Mouse (Mus musculus) hindlimb bud, embryonic 11.5 days (tissue): ENCODE data around the gene Swi5.

Experiments used
- DNase-seq: peaks from one replicate; pipeline ENCODE4 v3.0.0-alpha.2; 2012; ENCODE audit warnings: low read depth, low spot score; ENCODE audit errors: extremely low spot score

Swi5 gene

DNA sequence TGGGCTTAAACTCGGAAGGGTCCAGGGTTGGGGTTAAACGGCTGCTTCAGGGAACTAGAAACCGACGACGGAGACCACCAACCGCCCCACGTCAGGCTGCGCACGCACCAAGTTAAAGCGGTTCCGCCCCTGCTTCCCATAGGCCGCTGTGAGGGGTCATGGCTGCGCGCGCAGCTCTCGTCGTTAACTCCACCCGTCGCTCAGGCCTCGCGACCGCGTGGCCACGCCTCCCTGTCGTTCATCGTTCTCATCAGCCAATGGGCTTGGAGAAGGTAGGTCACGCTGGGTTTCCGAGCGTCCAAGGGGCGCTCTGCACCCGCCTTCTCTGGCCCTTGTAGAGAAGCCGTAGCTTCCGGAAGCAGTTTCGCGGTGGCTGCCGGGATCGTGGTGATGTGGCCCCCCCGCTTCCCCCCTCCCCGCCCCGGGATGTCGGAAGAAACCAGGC is at the start of gene Swi5:
Swi5 (minus strand) TSS at position 153 of the 445 bp plus-strand sequence.
- peak; percentile 99 for DNase-seq

GRCm38 (mm10) chr2:32335888-32336287 is 48.0 kb upstream of the Swi5 start:
- DNase-seq, result no peak

GRCm38 (mm10) chr2:32332159-32332558 is 44.3 kb upstream of the Swi5 start:
- no peak for DNase-seq

DNA sequence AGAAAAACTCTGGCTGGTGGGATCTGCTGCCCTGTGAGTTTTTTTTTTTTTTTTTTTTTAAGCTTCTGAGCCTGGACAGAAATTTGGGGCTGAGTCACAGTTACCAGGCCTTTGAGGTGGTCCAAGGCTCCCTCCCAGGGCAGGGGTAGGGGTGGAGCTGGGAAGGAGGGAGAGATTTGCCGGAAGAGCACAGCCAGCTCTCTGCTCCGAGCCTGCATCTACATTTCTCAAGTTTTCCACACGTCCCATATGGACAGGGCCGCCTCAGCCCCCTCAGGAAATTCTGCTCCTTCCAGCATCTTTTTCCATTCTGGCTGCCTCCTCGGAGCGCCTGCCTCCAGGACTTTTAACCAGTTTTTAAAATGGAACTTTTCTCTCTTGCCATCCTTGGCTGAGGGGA is 41.7 kb upstream of the Swi5 start:
- no peak for DNase-seq

GRCm38 (mm10) chr2:32328911-32329460 is 41.1 kb upstream of the Swi5 start:
- DNase-seq, result no peak

DNA sequence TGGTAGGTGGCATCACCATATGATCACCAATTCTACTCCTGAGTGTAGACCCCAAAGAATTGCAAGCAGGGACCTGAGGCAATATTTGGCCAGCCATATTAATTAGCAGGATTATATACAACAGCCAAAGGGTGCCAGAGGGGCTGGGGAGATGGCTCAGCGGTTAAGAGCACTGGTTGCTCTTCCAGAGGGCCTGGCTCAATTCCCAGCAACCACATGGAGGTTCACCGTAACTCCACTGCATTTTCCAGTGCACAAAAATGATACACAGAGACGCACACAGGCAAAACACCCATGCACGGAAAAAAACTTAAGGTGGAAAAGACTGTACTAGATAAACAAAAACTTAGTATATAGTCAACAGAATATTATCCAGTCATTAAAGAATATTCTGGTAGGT is 39.3 kb upstream of the Swi5 start:
- no peak for DNase-seq

GRCm38 (mm10) chr2:32325342-32325741 is 37.5 kb upstream of the Swi5 start:
- DNase-seq, result no peak

- DNase-seq, result no peak
Measured at GRCm38 (mm10) chr2:32324322-32324721, 36.4 kb upstream of the Swi5 start.

DNA sequence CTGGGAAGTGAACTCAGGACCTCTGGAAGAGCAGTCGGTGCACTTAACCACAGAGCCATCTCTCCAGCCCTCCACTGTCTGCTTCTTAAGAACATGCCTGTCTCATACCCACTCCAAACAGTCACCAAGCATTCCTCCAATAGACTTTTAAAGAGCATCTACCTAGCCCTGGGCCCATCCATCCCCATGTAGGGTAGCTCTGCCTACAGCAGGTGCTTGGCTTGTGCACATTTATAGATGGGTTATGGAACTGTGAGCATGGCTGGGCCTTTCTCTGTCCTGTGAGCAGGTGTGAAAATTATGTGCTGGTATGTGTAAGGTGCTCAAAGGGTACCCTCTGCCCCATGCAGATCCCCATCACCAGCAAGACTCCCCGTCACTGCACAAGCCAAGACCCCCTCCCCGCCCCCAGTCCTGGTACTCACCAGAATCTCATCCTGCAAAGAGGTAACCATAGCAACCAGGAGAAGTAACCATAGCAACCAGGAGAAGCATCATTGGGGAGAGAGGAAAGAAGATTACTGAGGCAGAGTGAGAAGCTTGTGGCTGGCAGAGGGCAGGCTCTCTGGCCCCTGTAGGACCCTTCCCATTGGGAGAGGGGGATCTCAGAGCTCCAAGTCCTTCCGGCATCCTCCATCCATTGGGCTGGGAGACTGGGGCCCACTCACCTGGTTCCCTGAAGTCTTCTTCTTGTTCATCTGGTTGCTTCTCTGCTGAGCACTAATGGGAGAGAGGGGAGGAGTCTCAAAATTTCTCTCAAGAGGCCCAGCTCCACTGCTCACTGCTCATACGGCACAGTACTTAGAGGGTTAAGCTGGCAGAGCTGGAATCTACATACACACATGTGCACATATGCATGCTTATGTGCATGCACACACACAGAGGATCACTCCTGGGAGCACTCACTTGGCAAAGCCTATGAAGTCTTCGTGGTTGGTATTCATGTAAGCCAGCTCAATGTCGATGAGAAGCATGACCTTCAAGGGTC is 35.2 kb upstream of the Swi5 start:
- no peak for DNase-seq

DNA sequence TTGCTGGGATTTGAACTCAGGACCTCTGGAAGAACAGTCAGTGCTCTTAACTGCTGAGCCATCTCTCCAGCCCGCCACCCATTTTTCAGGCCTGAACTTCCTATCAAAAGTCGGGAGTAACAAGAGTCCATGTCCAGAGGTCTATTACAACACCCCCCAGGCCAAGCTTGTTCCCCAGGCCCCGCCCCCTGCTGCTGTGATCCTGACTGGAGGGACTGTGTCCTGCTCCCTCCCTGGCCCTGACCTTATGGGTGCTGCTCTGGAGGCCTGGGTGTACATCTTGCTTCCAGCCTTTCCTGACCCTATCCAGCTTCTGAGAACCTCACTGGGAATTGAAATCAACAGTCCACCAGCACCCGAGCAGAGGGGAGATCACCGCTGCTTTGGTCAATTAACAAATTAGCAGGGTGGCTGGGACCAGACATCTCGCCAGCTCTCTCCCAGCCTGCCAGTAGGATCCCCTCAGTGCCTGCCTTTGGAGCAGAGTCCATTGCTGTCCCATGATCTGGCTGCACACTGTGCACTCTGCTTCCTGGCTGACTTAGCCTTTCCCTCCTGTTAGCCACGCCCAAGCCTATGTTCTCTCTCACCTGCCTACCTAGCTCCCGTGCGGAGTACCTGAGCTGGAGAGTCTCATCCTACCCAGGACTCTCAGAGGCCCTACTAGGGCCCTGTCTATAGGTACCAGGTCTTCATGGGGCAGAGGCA is 33.9 kb upstream of the Swi5 start:
- no peak for DNase-seq

- DNase-seq, result no peak
Measured at GRCm38 (mm10) chr2:32320721-32321120, 32.8 kb upstream of the Swi5 start.

- peak; percentile 78 for DNase-seq
Measured at GRCm38 (mm10) chr2:32319586-32320580, 32.0 kb upstream of the Swi5 start.

DNA sequence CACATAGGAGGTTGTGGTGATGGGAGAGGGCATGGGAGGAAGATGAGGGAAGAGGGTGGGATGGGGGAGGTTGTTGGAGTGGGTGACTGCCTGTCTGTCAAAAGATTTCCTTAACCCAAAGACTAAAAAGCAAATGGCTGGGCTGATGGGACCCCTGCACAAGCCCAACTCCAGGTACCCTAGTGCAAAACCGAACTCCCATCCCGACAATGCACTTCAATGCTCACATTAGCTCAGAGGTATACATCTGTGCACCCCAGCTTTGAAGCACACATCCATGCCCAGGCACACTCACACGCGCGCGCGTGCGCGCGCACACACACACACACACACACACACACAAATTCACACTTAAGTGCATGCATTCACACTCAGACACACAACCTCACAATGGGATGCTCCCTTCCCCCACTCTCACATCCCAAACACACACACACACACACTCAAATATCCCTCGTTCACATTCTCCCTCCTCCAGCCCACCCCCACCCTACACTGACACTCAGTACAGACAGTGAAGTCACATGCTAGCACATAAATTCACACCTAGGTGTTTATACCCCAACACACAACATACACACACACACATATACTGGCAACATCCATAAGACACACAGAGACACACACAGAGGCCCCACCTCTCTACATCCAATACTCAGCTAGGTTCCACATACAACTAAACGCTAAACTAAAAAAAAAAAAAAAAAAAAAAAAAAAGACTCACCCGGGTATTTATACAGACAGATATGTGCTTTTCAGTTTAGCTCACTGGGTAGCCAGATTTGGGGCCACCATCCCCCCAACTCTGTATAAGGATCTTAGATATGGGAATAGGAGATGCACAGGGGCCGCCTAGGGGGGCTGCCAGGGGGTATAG is 31.1 kb upstream of the Swi5 start:
- DNase-seq, result peak; percentile 41

DNA sequence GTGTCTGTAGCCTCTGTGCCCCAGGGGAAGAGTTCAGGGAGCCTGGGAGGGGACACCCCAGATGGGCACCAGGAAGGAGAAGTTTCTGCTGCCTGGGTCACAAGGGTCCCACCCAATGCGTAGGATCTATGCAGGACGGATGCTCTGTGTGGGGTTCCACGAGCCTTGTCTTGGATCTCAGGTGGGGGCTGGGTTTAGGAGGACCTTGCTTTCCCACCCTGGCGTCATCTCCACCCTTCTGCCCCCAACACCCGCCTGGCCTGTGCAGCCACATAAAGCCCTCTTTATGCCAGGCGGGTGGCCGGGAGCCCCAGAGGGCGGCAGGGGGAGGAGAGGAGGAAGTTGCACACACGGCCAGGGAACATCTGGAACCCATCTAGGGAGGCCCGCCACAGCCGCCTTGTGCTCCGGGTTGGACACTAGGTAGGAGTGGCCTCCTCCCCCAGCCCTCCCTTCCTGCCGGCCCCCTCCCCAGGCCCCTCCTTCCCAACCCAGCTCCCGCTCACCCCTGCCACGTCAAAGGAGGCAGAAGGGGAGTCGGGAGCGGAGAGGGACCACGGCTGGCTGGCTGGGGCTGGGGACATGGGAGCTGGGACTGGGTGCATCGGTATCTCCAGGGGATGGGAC is 30.0 kb upstream of the Swi5 start:
- peak; percentile 74 for DNase-seq

DNA sequence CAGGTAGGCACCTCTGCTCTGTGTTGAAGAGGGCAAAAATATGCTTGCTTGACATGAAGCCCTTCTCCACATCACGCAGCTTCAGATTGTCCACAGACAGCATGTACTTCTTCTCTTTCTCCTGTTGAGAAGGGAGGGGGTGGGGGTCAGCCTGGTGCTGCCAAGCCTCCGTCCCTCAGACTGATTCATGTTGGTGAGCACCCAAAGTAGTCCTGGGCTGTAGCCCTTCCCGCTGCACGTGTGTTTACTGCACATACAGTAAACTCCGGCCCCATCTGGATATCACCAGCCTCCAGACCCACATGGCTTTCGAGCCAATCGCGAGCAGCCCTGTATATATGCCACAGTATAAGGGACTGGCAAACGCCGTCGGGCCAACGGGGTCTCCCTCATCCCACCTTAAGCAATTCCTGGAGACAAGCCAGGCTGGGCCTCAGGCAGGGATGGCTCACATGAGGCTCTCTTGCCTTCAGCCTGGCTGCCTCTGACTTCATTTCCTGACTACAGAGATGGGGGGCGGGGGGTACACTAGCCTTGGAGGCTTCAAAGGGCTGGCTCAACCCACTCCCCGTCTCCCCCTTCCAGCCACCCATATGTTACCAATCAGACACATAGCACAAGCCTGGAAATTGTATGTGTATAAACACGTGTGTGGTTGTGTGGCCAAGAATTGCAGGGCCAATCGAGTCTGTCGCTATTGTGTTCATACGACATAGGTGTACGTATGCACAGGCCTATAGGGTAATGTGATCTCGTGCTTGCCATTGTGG is 29.2 kb upstream of the Swi5 start:
- peak; percentile 73 for DNase-seq

- DNase-seq, result no peak
Measured at GRCm38 (mm10) chr2:32315751-32316150, 27.9 kb upstream of the Swi5 start.

- no peak for DNase-seq
Measured at GRCm38 (mm10) chr2:32314831-32315230, 27.0 kb upstream of the Swi5 start.

- peak; percentile 37 for DNase-seq
Measured at GRCm38 (mm10) chr2:32312318-32312964, 24.6 kb upstream of the Swi5 start.
